Mouse (Mus musculus) embryonic facial prominence, embryonic 12.5 days (tissue): ENCODE measurements at regions not wholly inside any gene's neighbourhood (a gene's known extent, or its start where the extent isn't known, plus 50 kb on each side); places are given as distances from the start of the nearest gene placed in this dataset.
A peak's percentile ranks its signal among the peaks of the same experiment; 100 is the strongest.

Source experiments
- ATAC-seq: fragments of 200-750 bp; cut with Nextera tagmentation; 2 replicates; pipeline ENCODE4 v1.8.0; 2017; ENCODE audit not compliant: insufficient number of reproducible peaks, insufficient read depth, low FRiP score, low TSS enrichment
- H3K27ac ChIP-seq: fragments of 300-500 bp; sonication (generic); 2 replicates; pipeline ENCODE4 v1.5.1; 2016; ENCODE audit warnings: mild to moderate bottlenecking
- H3K27me3 ChIP-seq: fragments of 300-500 bp; sonication (generic); 2 replicates; pipeline ENCODE4 v1.6.1; 2016; ENCODE audit warnings: mild to moderate bottlenecking, moderate library complexity
- H3K36me3 ChIP-seq: fragments of 300-500 bp; sonication (generic); 2 replicates; pipeline ENCODE4 v1.6.1; 2016; ENCODE audit warnings: mild to moderate bottlenecking
- H3K4me1 ChIP-seq: fragments of 300-500 bp; sonication (generic); 2 replicates; pipeline ENCODE4 v1.6.1; 2016
- H3K4me2 ChIP-seq: fragments of 300-500 bp; sonication (generic); replicated peaks from 2 replicates; pipeline ENCODE4 v1.6.1; 2016; ENCODE audit warnings: mild to moderate bottlenecking, moderate library complexity
- H3K4me3 ChIP-seq: fragments of 300-500 bp; sonication (generic); 2 replicates; pipeline ENCODE4 v1.5.1; 2016; ENCODE audit warnings: mild to moderate bottlenecking
- H3K9ac ChIP-seq: fragments of 300-500 bp; sonication (generic); 2 replicates; pipeline ENCODE4 v1.6.1; 2016; ENCODE audit warnings: mild to moderate bottlenecking, moderate library complexity
- H3K9me3 ChIP-seq: fragments of 300-500 bp; sonication (generic); 2 replicates; pipeline ENCODE4 v1.6.1; 2016; ENCODE audit warnings: mild to moderate bottlenecking, moderate library complexity
- WGBS: fragments of 180-500 bp; shearing (Covaris S2); methylation state at CpG from one replicate; pipeline ENCODE4 v1.1.7; 2016; 5-methylcytosine and 5-hydroxymethylcytosine counted together

DNA sequence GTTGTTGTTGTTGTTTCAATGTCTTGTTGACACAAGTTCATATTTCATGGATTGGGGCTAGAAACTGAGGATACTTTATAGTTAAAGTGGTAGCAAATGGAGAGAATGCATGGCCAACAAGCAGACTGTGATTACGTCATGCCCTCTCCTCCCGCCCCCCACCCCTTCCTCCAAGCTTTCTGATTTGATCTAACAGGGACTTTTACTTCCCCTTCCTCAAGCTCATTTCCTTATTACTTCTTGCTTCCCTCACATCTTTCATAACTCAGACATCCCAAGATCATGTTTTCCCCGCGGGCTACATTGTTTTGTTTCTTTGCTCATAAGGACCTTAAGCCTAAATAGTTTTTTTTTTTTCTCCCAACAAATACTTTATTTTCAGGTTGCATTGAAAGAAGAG is 437.5 kb upstream of the Zeb2 start:
- no peaks in the 10 kb centered on the region for H3K4me1 ChIP-seq
- no peaks in the 10 kb centered on the region for H3K36me3 ChIP-seq
- no peaks in the 10 kb centered on the region for H3K9me3 ChIP-seq
- H3K27ac ChIP-seq: no peak overlapping the region
- WGBS: 75% methylated on average over 4 of the region's 4 CpGs
- no peak overlapping the region for H3K4me2 ChIP-seq
- no peak overlapping the region for H3K9ac ChIP-seq
- no peak overlapping the region for H3K4me3 ChIP-seq
- H3K27me3 ChIP-seq: no peaks in the 10 kb centered on the region
- ATAC-seq: no peak

DNA sequence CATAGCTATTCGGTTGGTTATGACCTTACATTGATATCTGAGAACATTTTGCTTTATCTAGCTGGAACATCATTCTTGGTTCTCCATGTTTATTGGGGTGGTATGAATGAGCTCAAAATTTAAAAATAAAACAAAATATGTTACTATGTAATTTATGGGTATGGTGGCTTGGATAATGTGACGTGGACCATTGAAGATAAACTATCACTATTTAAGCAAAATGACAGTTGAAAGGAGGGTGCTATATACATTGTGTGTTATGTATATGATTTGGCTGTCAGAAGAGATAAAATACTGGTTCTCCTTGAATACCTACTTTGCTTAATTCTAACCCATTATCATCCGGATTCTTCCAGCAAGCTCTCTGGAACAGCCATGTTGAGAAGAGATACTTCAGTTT is 424.2 kb upstream of the Zeb2 start:
- no peak for ATAC-seq
- H3K4me3 ChIP-seq: no peak overlapping the region
- WGBS: 90% methylated on average over 3 of the region's 3 CpGs

DNA sequence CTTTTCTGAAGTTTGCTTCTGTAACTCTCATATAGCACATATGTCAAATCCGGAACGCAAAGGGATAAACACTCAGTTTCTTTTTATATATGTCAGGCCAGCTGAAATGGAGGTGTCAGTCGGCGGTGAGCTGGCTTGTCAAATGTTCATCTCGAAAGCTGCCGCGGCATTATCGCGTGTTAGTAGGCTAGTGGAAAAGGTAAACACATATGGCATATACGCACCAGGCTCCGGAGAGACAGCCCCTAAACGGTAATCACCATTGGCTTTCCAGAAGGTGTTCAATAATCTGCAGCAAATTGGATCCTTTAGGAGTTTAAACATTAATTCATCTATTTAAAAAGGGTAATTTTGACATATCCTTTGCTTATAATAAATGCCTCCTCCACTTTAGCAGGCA is 421.8 kb upstream of the Zeb2 start:
- ATAC-seq: no peak
- no peaks in the 10 kb centered on the region for H3K27me3 ChIP-seq
- H3K4me1 ChIP-seq: peaks cover 7% of the 10 kb centered on the region; the same call in 1 of the 2 replicates
- H3K36me3 ChIP-seq: no peaks in the 10 kb centered on the region
- no peak overlapping the region for H3K9ac ChIP-seq
- no peaks in the 10 kb centered on the region for H3K9me3 ChIP-seq
- H3K4me2 ChIP-seq: peak overlapping the region; percentile 23
- 45% methylated on average over 12 of the region's 12 CpGs for WGBS
- H3K27ac ChIP-seq: no peak overlapping the region
- no peak overlapping the region for H3K4me3 ChIP-seq

More for the DNA sequence above, 424.2 kb upstream of the Zeb2 start:
- H3K27me3 ChIP-seq: no peaks in the 10 kb centered on the region
- H3K9me3 ChIP-seq: no peaks in the 10 kb centered on the region
- no peak overlapping the region for H3K9ac ChIP-seq
- peaks cover 7% of the 10 kb centered on the region; the same call in 1 of the 2 replicates for H3K4me1 ChIP-seq
- H3K4me2 ChIP-seq: no peak overlapping the region
- H3K36me3 ChIP-seq: no peaks in the 10 kb centered on the region
- H3K27ac ChIP-seq: no peak overlapping the region

DNA sequence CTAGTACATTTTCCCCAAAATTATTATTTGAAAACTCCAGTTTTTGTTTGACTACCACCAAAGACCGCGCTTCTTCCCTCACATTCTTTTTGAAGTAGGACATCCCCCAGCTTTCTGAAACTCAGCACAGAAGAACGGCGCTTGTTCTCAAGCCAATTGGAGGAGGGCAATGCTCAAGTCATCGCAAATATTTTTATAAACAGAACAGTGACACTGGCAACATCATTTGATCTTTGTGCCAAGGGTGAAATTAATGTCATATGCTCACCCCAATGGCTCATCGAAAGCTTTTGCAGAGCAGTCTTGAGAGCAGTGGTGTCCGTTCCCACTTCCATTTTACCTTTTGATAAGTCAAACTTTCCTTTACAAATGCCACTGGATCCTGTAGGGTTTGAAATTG is 420.5 kb upstream of the Zeb2 start:
- Histone ChIP-seq H3K4me2 (no peak overlapping the region), H3K9me3 (no peaks in the 10 kb centered on the region), H3K27ac (no peak overlapping the region), H3K4me3 (no peak overlapping the region), H3K9ac (no peak overlapping the region), H3K4me1 (peaks cover 7% of the 10 kb centered on the region; the same call in 1 of the 2 replicates), H3K27me3 (no peaks in the 10 kb centered on the region), H3K36me3 (no peaks in the 10 kb centered on the region)
- WGBS: 78% methylated on average over 7 of the region's 7 CpGs
- no peak for ATAC-seq

DNA sequence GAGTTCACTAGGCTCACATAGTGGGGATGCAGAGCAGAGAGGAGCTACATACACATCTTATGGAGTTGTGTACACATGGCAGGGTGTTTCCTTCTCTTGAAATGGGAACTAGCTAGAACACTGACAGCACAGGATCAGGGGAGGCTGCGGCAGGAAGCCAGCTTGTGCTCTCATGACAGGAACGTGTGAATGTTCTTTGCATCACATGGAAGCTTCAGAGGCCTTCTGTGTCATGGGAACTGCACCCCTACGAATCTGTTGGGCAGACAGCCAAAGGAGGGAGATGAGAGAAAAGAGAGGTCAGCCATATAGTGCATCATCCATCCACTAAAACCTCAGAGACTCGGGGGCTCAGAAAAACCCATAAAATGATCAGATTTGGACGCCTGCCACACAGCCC is 417.6 kb upstream of the Zeb2 start:
- H3K9ac ChIP-seq: no peak overlapping the region
- no peak overlapping the region for H3K4me3 ChIP-seq
- peaks cover 7% of the 10 kb centered on the region; the same call in 1 of the 2 replicates for H3K4me1 ChIP-seq
- H3K27me3 ChIP-seq: no peaks in the 10 kb centered on the region
- ATAC-seq: no peak
- no peak overlapping the region for H3K4me2 ChIP-seq
- WGBS: 80% methylated on average over 5 of the region's 5 CpGs
- H3K27ac ChIP-seq: no peak overlapping the region
- H3K36me3 ChIP-seq: no peaks in the 10 kb centered on the region
- no peaks in the 10 kb centered on the region for H3K9me3 ChIP-seq

DNA sequence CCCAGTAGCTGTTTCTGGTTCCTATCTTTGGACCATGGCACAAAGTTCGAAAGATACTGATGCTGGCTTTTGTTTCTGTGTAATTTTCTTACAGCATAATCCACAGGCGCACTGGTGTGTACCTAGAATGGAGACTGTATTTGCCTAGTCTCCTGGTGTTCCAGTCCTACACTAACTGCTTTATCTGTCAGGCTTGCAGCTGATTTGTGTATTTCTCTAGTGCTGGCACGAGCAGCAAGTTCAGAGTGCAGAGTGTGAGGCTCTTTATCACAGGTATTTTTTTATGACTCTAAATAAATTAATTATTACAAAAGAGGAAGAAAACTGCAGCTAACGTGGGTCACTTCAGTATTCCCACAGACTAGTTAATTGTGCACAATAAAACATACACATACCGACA is 405.1 kb upstream of the Zeb2 start:
- Histone ChIP-seq H3K27me3 (no peaks in the 10 kb centered on the region), H3K36me3 (no peaks in the 10 kb centered on the region), H3K4me2 (no peak overlapping the region), H3K9me3 (no peaks in the 10 kb centered on the region), H3K27ac (no peak overlapping the region), H3K4me3 (no peak overlapping the region), H3K4me1 (peaks cover 4% of the 10 kb centered on the region; the same call in 1 of the 2 replicates), H3K9ac (no peak overlapping the region)
- no peak for ATAC-seq
- WGBS: 77% methylated on average over 5 of the region's 5 CpGs

DNA sequence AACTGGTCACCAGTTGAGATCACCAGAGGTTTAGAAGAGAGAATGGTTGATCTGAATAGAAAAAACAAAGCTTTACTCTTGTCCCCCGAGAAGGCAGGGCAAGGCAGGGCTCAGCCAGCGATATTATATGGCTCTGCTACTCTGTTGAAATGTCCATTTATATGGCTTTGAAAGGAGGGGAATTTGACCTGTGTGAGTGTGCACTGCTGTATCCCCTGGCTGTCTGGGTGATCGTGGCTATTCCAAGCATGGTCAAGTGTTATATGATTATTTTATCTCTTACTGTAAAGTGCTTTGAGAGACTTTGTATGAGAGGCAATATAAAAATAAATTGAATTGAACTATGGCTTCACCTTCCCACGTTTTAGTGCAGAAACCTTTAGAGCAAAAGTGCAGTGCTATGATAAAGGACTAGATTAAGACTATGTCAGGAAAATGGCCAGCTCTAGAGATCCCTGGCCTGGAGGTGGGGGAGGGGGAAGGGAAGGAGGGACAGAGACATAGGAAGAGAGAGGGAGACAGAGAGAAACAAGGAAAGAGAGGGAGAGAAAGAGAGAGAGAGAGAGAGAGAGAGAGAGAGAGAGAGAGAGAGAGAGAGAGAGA is 402.5 kb upstream of the Zeb2 start:
- ATAC-seq: no peak

DNA sequence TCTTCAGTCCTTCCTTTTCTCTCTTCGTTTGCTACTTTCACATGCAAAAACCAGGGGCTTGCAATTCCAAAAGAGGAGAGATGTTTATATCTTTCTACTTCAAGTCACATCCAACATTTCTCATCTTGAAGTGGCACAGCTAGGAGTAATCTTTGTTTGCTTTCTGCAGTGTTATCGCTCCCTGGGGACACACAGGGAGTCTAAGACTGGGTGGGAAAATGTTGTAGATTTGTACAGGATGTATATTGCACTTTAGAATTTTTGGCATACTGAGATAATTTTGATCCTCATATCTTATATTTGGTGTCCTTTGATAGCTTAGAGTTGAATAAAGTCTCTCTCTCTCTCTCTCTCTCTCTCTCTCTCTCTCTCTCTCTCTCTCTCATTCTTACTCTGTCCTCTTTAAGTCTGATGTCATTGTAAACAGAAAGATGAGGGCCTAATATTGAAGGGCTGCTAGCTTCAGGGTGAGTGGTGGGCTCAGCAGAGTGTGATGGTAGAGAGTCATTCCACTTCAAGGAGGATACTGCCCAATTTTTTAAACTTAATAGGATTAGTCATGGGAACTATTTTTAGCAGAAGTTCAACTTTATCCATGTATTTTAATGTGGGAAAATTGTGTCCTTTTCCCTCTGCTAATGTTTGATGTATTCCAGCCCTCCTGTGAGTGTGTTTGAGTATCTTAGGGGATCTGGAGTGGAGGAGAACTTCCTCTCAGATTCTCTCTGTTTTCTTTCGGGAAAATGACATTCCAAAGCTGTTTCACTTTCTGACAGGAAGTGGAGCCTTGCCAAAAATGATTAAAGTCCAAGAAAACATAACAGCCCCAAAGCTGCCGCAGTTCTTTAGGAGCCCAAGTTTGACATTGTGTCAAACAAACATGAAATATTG is 397.3 kb upstream of the Zeb2 start:
- Histone ChIP-seq H3K4me3 (no peak overlapping the region), H3K27me3 (no peaks in the 10 kb centered on the region), H3K4me2 (no peak overlapping the region), H3K36me3 (no peaks in the 10 kb centered on the region), H3K9ac (no peak overlapping the region), H3K27ac (no peak overlapping the region), H3K4me1 (peaks cover 3% of the 10 kb centered on the region; the same call in 1 of the 2 replicates), H3K9me3 (no peaks in the 10 kb centered on the region)
- WGBS: 42% methylated on average over 4 of the region's 4 CpGs
- ATAC-seq: no peak

More for the DNA sequence above, 402.5 kb upstream of the Zeb2 start:
- Histone ChIP-seq H3K27me3 (no peaks in the 10 kb centered on the region), H3K36me3 (no peaks in the 10 kb centered on the region), H3K9me3 (no peaks in the 10 kb centered on the region), H3K4me2 (no peak overlapping the region), H3K27ac (no peak overlapping the region), H3K9ac (no peak overlapping the region), H3K4me1 (peaks cover 4% of the 10 kb centered on the region; the same call in 1 of the 2 replicates), H3K4me3 (no peak overlapping the region)
- 43% methylated on average over 4 of the region's 4 CpGs for WGBS

DNA sequence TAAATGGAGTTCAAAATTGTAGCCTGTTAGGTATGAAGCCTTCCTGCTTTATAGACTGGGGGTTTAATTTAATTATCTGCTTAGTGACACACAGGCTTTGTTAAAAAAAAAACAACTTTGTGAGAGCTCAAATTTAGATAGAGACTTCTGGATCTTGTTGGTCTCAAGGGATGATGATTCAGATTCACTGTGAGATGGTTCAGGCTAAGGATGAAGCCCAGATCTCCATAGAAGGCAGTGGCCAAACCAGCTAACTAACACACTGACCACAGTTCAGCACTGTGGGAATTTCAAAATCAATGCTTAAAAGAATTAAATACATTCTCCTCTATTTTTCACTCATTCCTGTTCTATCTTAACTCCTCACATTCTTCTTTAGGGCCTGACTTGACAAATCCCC is 395.7 kb upstream of the Zeb2 start:
- Histone ChIP-seq H3K27me3 (no peaks in the 10 kb centered on the region), H3K4me2 (no peak overlapping the region), H3K9ac (no peak overlapping the region), H3K36me3 (no peaks in the 10 kb centered on the region), H3K27ac (no peak overlapping the region), H3K4me3 (no peak overlapping the region), H3K9me3 (no peaks in the 10 kb centered on the region), H3K4me1 (no peaks in the 10 kb centered on the region)
- ATAC-seq: no peak

DNA sequence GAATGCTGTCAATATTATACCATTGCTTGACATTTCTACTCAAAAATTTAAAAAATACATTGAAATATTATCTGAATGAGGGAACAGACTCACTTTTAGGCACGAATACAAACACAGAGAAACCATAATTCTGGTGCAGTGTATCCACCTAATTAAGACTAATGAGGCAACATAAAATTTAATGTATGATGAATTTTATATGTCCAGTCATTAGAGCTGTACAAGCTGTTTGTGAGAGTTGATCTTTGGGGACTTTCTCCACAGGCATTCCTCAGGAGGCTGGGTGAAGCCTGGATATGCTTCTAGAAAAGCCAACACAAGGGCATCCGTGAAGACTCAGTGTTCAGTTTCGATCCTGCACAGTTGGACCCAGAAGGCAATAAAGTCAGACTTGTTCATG is 394.6 kb upstream of the Zeb2 start:
- H3K27ac ChIP-seq: no peak overlapping the region
- H3K36me3 ChIP-seq: no peaks in the 10 kb centered on the region
- no peaks in the 10 kb centered on the region for H3K4me1 ChIP-seq
- no peak overlapping the region for H3K4me3 ChIP-seq
- H3K9me3 ChIP-seq: no peaks in the 10 kb centered on the region
- ATAC-seq: no peak
- H3K27me3 ChIP-seq: no peaks in the 10 kb centered on the region
- WGBS: 89% methylated on average over 3 of the region's 3 CpGs
- H3K9ac ChIP-seq: no peak overlapping the region
- no peak overlapping the region for H3K4me2 ChIP-seq

DNA sequence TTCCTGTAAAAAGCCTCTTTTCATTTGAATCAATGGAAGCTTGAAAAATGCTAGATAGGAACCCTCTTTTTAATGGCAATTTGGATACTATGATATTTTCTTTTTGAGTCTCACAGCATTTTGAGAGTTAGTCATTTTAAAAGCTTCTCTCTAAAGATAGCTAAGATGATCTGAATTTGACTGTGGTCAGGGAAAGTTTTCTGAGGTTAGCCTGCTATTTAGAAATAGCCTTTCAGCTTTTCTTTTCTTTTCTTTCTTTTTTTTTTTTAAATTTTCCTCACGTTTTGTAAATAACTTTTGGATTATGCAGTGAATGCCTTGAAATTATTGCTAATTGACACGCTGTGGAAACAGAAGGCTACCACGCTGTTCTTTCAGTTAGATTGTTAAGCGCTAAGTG is 387.3 kb upstream of the Zeb2 start:
- no peak overlapping the region for H3K27ac ChIP-seq
- 86% methylated on average over 4 of the region's 4 CpGs for WGBS
- H3K9ac ChIP-seq: no peak overlapping the region
- H3K4me1 ChIP-seq: no peaks in the 10 kb centered on the region
- H3K36me3 ChIP-seq: no peaks in the 10 kb centered on the region
- no peaks in the 10 kb centered on the region for H3K9me3 ChIP-seq
- no peak overlapping the region for H3K4me3 ChIP-seq
- H3K4me2 ChIP-seq: no peak overlapping the region
- H3K27me3 ChIP-seq: no peaks in the 10 kb centered on the region
- ATAC-seq: no peak

DNA sequence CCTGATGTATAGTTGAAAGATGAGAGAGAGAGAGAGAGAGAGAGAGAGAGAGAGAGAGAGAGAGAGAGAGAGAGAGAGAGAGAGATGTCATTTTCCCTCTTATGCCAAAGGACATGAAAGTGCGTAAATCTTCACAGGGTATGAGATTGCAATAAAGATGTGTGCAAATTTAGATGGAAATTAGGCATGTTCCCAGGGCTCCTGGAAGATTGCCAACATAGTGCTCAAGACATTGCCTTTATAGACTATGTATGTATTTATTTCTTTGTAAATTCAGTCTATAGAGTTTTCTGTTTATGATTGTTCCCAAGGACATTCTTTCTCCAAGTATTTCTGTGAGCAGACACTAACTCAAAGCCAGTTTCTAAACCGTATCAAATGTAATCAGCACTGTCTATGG is 376.5 kb upstream of the Zeb2 start:
- Histone ChIP-seq H3K4me3 (no peak overlapping the region), H3K4me1 (no peaks in the 10 kb centered on the region), H3K9me3 (no peaks in the 10 kb centered on the region), H3K27ac (no peak overlapping the region), H3K36me3 (no peaks in the 10 kb centered on the region), H3K27me3 (no peaks in the 10 kb centered on the region), H3K9ac (no peak overlapping the region), H3K4me2 (no peak overlapping the region)
- no peak for ATAC-seq
- 87% methylated on average over 2 of the region's 2 CpGs for WGBS
